Mouse (Mus musculus) myocyte (in vitro differentiated cells): ENCODE measurements at regions not wholly inside any gene's neighbourhood (a gene's known extent, or its start where the extent isn't known, plus 50 kb on each side); places are given as distances from the start of the nearest gene placed in this dataset.

Source experiments
- POLR2A ChIP-seq: IDR thresholded peaks from one replicate; pipeline ENCODE4 v1.6.1; 2011; ENCODE audit warnings: low read depth, mild to moderate bottlenecking, control low read depth, moderate library complexity; ENCODE audit not compliant: insufficient read length
- POLR2AphosphoS2 ChIP-seq: IDR thresholded peaks from one replicate; pipeline ENCODE4 v1.6.1; 2011; ENCODE audit warnings: low read depth, control low read depth; ENCODE audit not compliant: insufficient read length
- SRF ChIP-seq: IDR thresholded peaks from one replicate; pipeline ENCODE4 v1.6.1; 2011; ENCODE audit warnings: low read depth; ENCODE audit not compliant: control insufficient read depth, insufficient read length
- TCF12 ChIP-seq: IDR thresholded peaks from one replicate; pipeline ENCODE4 v1.6.1; 2011; ENCODE audit warnings: mild to moderate bottlenecking, control low read depth; ENCODE audit not compliant: poor library complexity, insufficient read depth, severe bottlenecking

- TF ChIP-seq POLR2AphosphoS2, result no peak
- no peak for TF ChIP-seq POLR2A
- no peak for TF ChIP-seq TCF12
- TF ChIP-seq SRF, result no peak
These were observed 75.7 kb downstream of the Kctd15 start for GRCm38 (mm10) chr7:34580866-34581265.
